Mouse (Mus musculus) right cerebral cortex, postnatal 10 days (tissue): Measurements from ENCODE around the gene Cmtr1.

ENCODE experiments used
- DNase-seq, 2 experiments: peaks; one replicate each; pipeline ENCODE4 v3.0.0; 2021; ENCODE audit warnings: low spot score in 2 of 2

Gene Cmtr1

GRCm38 (mm10) chr17:29736448-29737014 lies 76.1 kb downstream of the Cmtr1 start:
- no peak for DNase-seq

- peak; percentile 77 to 82 for DNase-seq
These were observed 77.7 kb downstream of the Cmtr1 start for GRCm38 (mm10) chr17:29737849-29738804.

DNA sequence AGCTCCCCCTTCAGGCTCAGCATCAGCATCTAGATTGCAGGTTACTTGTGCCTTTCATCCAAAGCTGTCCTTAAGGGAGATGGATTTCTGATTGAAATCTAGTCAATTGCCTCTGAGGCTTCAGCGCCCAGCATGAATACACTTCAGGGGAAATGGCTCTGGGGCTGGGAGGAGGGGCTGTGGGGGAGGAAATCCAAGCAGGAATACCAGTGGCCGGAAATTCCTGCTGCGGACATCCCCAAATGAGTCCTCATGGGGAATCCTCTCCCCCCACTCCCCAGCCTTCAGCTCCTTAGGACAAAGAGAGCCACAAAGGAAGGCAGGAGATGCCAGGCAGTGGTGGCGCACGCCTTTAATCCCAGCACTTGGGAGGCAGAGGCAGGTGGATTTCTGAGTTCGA lies 87.1 kb downstream of the Cmtr1 start:
- no peak for DNase-seq

- no peak for DNase-seq
These were observed 94.1 kb downstream of the Cmtr1 start for GRCm38 (mm10) chr17:29754510-29754909.
